Mouse (Mus musculus) spleen, adult 2 months (tissue): ENCODE results near the gene Steap2.

Experiments
- CTCF ChIP-seq: fragments of 200-500 bp; IDR thresholded peaks from 2 replicates; pipeline ENCODE4 v1.5.1; 2011; ENCODE audit warnings: mild to moderate bottlenecking, inconsistent platforms; ENCODE audit not compliant: insufficient read depth, insufficient read length, insufficient replicate concordance; ENCODE audit errors: extremely low read depth
- POLR2A ChIP-seq: fragments of 200-500 bp; IDR thresholded peaks from 2 replicates; pipeline ENCODE4 v1.6.1; 2011; ENCODE audit warnings: low read depth, low read length, inconsistent platforms

- TF ChIP-seq CTCF (no peak), POLR2A (no peak)
Observed at GRCm38 (mm10) chr5:5693541-5693955, 830 bp downstream of the Steap2 start.
